Mouse (Mus musculus) right cerebral cortex, adult 2 months (tissue): ENCODE measurements at regions not wholly inside any gene's neighbourhood (a gene's known extent, or its start where the extent isn't known, plus 50 kb on each side); places are given as distances from the start of the nearest gene placed in this dataset.

Experiments used
- DNase-seq, 2 experiments: peaks; one replicate each; pipeline ENCODE4 v3.0.0; 2021 to 2022; ENCODE audit warnings: low spot score in 2 of 2

- DNase-seq: peak; percentile 15 to 17
Measured at GRCm38 (mm10) chr9:101807249-101807648, 54.4 kb upstream of the 9630041A04Rik start.

GRCm38 (mm10) chr9:101796718-101797117, 64.9 kb upstream of the 9630041A04Rik start:
- no peak for DNase-seq

- DNase-seq: no peak
Measured at GRCm38 (mm10) chr9:101796063-101796462, 65.6 kb upstream of the 9630041A04Rik start.

- DNase-seq: no peak
Measured at GRCm38 (mm10) chr9:101795436-101795835, 66.2 kb upstream of the 9630041A04Rik start.

DNA sequence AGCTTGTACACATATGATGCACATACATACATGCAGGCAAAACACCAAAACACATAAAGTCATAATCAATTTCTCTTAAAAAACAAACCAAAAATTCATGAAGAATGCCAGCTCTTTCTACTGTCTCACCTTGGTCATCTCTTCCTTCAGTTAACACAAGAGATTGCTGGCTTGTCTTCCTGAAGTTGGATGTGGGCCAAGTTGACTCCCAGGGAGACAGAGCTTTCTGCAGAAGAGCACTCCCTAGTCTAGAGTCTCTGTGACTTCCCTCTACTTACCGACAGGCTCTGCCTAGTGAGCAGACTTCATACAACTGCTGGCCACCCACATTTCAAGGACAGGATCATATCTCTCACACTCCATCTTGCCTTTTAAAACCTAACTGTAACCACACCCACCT, 70.7 kb upstream of the 9630041A04Rik start:
- no peak for DNase-seq

DNA sequence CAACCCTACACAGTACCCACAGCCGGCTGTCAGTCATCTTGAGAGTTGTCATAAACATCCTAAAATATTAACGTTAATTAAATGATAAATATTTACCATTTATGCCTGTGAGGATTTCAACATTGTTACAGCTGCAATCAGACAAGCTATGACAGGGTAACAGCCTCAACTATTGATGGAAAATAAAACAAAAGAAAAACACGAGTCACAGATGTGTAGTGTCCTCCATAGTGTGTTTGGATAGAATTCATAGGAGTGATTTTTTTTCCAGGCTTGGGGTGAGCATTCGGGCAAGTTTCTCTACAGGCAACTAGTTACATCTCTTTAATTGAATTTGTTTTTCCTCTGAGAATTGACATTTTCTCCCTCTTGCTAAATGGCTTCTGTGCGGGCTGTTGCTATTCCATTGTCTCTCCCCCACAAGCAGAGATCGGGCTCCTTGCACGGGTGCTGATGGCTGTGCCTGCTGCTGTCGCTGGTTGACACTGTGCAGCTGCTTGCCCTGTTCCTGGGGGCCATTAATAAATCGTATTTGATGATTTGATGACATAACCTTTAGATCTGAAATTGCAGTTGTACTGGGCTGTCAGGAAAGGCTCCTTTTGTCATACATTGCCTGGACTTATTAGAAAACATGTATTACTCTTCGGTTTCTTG, 120.6 kb upstream of the 9630041A04Rik start:
- DNase-seq: no peak

- no peak for DNase-seq
Measured at GRCm38 (mm10) chr9:101739322-101739721, 122.3 kb upstream of the 9630041A04Rik start.

GRCm38 (mm10) chr9:101734271-101734670, 127.4 kb upstream of the 9630041A04Rik start:
- DNase-seq: no peak

DNA sequence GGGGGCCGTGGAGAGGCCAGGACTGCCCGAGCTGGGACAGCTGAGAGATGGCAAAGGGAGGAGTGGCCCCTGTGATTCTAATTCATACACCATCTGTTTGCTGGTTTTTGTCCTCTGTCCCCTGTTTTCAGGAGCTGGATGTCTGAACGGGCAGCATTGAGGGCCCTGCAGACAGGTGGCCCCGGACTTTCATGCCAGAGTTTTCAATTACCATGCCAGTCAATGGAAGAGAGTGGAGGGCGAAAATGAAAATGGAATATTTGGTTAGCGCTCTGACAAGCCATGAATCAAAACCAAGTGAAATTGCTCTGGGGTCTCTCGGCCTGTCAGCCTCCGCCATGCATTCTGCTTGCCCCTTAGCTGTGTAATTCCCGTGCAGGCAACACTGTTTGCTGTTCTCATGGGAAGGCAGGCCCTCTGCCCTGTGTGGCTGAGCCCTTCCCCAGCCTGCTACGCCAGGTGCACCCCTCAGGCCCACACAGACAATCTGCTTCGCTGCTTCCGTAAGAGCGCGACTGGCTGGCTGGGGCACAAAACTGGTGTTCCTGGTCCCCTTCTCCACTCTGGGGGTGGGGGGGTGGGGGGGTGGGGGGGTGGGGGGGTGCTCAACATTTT, 127.9 kb upstream of the 9630041A04Rik start:
- no peak for DNase-seq

- DNase-seq: no peak
Measured at GRCm38 (mm10) chr9:101730136-101730535, 131.5 kb upstream of the 9630041A04Rik start.

DNA sequence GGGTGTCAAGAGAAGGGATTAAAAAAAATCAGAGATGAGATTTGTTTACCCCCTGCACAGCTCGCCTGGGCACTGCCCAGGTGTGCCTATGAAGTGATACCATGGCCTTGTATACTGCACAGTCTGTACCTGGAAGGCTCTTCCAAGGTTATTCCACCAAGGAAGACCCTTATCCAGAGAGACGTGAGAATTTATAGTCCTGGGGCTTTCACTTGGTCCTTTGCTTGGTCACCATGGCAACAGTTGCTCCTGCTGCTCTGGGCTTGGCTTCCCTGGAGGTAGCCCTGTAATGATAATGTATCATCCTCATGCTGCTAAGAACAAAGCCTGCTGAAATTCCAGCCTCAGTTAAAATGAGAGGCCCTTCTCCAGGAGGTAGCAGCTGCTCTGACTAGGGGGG, 143.7 kb upstream of the 9630041A04Rik start:
- no peak for DNase-seq

DNA sequence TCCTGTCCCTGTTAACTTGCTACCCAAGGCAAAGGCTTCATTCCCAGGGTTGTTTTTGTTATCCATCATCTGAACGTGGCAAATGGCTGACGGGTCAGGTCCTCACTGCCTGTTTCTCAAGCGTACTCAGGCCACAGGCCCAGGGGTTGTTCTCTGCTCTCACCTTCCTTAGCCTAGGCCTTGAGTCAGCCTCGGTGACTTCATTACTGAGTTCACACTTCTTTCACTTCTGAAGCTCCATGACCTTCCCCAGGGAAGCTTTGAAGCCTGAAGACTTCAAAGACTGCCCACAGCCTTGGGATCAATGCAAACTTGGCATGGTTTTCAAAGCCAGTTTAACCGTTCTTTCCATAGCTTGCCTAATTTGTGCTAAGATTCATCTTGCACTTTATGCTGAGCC, 145.3 kb upstream of the 9630041A04Rik start:
- DNase-seq: no peak

DNA sequence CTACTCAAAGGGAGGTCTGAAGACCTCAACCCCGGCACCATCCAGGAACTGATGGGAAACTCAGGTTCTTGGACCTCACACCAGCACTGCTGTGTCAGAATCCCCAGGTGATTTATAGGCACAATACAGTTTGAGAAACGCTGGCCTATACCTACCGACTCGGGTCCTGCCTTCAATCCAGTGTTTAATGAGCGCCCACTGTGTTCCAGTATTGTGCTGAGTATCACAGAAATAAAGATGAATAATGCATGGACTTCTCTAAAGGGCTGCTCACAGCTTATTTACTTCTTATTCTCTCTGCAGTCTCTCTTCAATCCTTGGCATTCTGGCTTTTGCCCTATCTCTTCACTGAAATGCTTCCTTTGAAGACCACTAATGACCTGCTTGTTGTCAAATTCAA, 146.8 kb upstream of the 9630041A04Rik start:
- DNase-seq: no peak

DNA sequence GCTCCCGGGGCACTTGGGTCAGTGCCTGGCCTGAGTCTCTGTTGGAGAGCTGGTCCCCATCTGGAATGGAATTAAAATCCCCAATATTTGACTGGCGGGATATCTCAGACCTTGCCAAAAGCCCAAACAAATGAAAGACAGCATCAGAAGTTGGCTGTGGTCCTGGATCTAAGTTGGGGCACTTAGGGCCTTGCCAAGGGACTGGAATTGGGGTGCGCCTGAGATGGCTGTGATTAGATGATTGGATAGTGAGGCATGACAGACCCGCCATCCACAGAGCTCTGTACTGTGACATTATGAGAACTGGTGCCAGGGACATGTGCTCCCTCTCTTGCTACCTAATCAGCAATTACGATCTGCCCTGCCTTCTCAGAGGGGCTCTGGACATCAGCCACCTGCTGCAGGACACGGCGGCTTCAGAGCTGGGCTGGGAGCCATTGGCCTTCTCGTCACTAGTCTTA, 151.0 kb upstream of the 9630041A04Rik start:
- no peak for DNase-seq

- DNase-seq: no peak
Measured at GRCm38 (mm10) chr9:101700368-101700767, 161.3 kb upstream of the 9630041A04Rik start.

- no peak for DNase-seq
Measured at GRCm38 (mm10) chr9:101694054-101694453, 167.6 kb upstream of the 9630041A04Rik start.

GRCm38 (mm10) chr9:101691336-101691735, 170.3 kb upstream of the 9630041A04Rik start:
- no peak for DNase-seq

GRCm38 (mm10) chr9:101690916-101691315, 170.7 kb upstream of the 9630041A04Rik start:
- DNase-seq: peak in 1 of 2 experiments; percentile 6

GRCm38 (mm10) chr9:101690402-101690861, 171.2 kb upstream of the 9630041A04Rik start:
- no peak for DNase-seq

DNA sequence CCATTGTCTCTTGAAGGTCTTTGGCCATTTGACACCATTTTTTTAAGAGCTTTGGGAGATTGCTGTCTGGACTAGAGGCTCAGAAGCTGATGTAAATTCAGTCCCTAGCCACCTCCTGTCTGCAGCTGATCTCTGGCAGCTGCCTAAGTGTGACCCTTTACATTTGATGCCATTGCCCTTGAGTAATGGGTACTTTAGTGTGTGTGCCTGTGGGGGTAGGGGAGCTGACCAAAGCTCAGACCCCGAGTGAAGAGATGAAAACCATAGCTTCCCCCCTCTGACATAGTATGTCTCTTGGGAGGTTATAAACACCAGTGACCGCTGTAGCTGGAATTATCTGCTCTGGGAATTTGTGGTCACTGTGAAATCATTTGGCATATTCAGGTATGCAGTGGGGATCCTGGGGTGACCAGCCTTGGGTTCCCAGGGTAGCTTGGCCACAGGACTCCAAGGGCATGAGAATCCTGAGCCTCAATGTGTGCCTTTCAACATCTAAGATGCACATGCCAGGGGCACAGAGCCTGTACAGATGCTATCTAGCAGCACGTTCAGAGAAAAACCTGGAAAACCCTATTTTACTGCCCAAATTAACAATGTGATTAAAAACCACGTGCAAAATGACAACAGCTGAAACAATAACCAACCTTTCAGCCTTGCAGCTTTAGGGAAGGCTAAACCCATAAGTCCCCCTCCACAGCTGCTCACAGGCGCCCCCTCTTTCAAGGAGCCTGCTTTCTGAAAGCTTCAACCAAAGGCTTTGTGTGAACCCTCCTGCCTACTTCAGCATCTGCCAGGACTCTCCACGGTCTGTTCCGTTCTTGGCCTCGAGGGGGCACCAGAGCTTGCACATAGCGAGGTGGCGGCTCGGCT, 171.9 kb upstream of the 9630041A04Rik start:
- peak; percentile 97 to 99 for DNase-seq

DNA sequence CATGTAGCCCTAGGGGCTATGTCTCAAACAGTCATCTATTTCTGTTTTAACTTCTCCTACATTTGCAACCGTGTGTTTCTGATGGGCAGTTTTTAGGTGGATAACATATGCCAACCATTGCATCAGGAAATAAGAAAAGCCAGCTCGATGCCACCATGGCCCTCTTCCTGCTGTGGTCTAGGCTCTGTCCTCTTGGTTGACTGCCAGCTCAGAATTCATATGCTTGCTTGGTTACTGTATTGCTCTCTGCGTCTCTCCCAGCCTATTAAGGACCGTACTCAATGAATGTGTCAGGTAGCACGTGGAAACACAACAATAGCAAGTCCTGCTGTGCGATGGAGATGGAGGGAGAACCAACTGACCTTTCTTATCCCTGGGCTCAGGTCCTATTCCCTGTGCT, 174.4 kb upstream of the 9630041A04Rik start:
- DNase-seq: no peak

- no peak for DNase-seq
Measured at GRCm38 (mm10) chr9:101677563-101677962, 184.1 kb upstream of the 9630041A04Rik start.
